Mouse (Mus musculus) adrenal gland, adult 18-20 months (tissue): ENCODE results near the gene Pxt1. TPM values are rescaled to one million over a fixed set of nuclear protein-coding genes. Genes with fewer than 3 reads are reported as not detected.
A peak's percentile ranks its signal among the peaks of the same experiment; 100 is the strongest.
"Not testable (repeated sequence)": the region's sequence is repeated elsewhere in the genome, so short reads cannot be mapped to it uniquely, and the experiment has no call there.

Source experiments
- DNase-seq, 2 experiments: peaks; one replicate each; pipeline ENCODE4 v3.0.0; 2021 to 2022; ENCODE audit warnings: low spot score in 2 of 2
- long read RNA-seq, 2 experiments: library from polyadenylated mRNA; stranded (forward); transcript quantifications; one replicate each; pipeline ENCODE4 v2.0.0; 2021
- total RNA-seq, 2 experiments: library from RNA; stranded (reverse); gene quantifications; 1 replicate in 1 of 2; 2 replicates in 1 of 2; pipeline ENCODE4 v1.2.3; 2021

Gene Pxt1
- not detected for total RNA-seq
- long read RNA-seq, experiment 1, result 0 reads
- long read RNA-seq, experiment 2, result 0 reads

DNA sequence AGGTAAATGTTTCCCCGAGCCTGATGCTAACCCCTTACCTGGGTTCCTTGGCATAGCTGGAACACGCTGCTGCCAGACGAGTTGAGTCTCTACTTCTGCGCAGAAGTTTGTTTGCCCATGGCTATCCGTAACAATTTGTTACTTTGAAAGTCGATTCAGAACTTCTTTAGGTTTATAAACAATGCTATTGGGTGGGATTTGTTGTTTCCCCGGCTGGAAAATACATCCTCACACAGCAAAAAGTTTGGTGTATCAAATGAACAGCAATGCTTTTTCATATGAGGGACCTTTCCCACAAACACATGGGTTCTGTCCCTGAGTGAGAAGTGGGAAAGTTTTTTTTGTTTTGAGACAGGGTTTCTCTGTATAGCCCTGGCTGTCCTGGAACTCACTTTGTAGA, at the start of gene Pxt1:
Gene Pxt1 (minus strand): TSS at position 101 of the 400 bp plus-strand sequence.
- DNase-seq, result no peak

DNA sequence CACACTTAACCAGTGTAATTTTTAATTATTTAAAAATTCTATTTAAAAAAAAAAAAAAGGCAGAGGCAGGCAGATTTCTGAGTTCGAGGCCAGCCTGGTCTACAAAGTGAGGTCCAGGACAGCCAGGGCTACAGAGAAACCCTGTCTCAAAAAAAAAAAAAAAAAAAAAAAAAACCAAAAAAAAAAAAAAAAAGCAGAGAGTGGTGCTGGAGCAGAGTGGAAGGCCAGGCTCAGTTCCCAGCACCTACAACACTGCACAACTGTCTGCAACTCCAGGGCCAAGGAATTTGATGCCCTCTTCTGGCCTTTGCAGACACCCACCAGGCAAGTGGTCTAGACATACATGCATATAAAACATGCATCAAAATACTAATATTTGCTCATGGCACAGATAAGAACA, 49.4 kb upstream of the Pxt1 start:
- not testable (repeated sequence) for DNase-seq

DNA sequence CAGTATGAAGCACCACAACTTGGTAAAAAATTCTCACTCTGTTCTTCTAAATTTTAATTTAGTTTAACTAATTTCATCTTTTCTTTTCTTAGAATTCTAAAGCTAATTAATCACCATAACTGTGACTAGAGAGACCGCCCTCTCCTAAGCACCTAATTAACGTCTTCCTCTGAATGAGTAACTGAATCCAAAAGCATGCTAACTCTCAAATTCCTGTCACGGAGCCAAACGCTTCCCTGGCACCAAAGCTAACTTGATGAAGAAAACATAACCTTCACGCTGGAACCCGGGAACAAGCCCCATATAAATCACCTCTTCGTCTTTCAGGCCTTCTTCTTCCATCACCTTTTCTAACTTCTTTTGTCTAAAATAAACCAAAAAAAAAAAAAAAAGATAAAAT, 48.5 kb upstream of the Pxt1 start:
- no peak for DNase-seq

DNA sequence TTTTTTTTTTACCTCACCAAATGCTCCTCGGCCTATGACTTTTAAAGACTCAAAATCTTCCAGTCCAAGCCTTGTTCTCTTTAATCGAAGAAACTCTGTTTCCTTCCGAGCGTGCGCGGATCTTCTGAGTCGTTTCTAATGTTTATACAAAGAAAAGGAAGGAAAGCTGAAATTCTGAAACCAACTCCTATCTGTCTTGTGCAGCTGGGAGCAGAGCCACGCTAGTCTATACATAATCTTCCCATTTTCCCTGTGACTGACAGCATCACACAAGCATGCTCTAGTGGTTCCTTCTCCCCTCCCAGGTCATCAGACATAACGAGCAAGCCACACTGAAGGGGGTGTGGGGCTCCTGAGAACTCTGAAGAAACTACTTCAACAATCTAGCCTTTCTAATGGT, 47.6 kb upstream of the Pxt1 start:
- no peak for DNase-seq

DNA sequence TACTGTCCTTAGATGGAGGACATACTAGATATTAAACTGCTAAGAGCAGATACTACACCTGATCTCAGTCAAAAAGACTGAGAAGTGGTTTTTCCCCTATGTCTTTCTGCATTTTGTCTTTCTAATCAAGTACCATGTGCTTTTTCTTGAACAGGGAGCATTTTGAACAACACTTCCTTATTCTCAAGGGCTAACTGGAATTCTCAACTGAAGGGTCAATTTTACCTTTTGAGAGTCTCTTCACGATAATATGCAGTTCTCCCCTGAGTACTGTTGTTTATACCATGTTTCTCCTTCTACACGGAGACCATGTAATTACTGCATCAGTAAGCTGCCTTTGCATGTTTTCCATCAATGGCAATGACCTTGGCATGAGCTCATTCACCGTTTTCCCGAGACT, 46.4 kb upstream of the Pxt1 start:
- DNase-seq, result no peak

DNA sequence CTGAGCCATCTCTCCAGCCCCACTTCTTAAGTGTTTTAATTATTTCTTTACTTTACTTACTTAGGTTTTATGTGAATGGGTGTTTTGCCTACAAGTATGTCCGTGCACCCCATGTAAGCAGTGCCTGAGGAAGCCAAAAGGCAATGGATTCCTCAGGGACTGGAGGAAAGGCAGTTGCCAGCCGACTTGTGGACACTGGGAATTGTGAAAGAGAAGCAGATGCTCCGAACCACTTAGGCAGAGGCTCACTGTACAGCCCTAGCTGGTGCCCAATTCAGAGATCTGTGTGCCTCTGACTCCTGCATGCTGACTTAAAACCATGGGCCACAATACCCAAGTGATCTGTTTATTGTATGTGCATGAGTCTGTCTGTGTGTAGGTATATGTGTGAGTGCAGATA, 45.4 kb upstream of the Pxt1 start:
- DNase-seq, result no peak

DNA sequence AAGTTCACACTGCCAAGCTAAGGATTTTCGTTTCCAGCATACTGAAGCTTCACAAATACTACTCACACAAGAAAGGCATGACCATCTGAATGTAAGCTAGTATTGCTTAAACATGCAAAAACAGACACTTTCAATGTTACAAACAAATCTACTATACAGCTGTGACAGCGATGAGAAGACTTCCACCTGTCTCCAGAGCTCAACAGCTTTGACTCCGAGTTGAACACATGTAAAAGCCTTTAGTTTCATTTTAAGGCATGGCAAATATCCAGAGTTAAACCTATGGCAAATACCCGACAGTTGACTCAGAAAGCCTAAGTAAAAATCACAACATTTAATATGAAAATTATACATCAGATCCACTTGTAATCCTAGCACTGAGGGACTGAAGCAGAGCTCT, 44.7 kb upstream of the Pxt1 start:
- DNase-seq, result no peak

DNA sequence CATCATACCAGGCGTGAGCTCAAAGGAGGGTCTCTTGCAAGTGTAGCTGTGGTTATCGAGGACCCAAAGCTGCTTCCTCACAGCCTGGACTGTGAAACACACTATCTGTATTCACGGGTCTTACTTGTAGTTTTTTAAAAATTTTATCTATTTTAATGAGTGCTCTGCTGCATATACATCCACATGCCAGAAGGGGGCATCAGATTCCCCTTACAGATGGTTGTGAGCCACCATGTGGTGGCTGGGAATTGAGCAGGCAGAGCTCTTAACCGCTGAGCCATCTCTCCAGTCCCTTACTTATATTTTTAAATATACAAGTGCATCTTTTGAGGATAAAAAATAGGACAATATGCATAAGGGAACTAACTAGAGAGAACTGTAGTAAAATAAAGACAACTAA, 44.1 kb upstream of the Pxt1 start:
- DNase-seq, result peak in 1 of 2 experiments; percentile 14

DNA sequence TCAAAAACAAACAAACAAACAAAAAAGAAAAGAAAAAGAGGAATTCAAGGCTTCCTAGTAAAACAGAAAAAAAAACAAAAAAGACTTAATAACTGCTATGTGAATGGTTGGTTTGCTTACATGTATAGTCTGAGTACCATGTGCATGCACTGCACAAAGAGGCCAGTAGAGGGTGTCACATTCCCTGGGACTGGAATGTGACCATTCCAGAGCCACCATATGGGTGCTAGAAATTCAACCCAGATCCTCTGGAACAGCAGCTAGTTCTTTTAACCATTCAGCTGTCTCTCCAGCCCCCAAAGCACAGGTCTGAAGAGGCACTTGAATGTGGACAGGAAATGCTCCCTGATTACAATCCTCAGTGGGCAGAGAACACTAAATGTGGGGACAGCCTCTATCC, 43.2 kb upstream of the Pxt1 start:
- peak in 1 of 2 experiments; percentile 40 for DNase-seq

DNA sequence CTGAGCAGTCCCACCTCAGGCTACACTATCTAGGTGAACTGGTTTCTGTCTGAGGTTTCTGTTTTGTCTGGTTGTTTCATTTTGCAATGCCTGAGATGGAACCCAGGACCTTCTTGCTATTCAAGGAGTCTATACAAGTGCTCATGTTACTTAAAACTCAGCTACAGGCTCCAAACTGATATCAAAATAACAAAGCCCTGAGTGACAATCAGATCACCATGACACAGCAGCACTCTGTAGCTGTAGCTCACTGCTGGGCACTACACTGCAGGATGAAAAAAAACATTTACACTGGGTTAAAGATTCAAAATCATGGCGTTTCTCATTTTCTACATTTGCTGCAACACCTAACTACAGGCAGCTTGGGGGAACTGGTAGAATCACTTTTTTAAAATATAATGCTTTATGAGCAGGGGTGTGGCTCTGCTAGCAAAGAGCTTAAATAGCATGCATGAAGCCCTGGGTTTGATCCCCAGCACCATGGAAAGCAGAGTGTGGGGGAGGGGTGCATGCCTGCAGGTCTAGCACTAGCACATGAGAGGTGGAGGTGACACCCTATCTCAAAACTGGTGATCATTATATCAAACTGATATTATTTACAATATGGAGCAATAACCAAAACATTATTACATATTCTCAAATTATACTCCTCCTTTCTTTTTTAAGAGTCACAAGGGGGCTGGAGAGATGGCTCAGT, 41.2 kb upstream of the Pxt1 start:
- no peak for DNase-seq

DNA sequence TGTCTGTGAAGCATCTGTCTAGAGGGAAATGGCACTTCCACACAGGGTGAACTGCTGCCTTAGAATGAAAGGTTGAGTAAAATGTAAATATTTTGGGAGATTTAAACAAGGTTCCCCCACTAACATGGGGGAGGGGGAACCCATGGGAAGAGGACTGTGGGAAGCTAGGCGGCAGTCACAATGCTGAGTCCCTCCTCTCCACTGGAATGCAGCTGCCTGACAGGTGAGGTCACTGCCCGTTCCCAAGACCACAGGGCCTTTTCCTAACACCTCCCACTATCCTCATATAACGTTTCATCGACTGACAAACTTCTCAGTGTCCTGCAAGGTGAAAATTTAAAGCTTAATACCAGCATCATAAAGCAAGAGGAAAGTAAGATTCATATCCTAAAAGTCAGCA, 39.0 kb upstream of the Pxt1 start:
- DNase-seq, result no peak

DNA sequence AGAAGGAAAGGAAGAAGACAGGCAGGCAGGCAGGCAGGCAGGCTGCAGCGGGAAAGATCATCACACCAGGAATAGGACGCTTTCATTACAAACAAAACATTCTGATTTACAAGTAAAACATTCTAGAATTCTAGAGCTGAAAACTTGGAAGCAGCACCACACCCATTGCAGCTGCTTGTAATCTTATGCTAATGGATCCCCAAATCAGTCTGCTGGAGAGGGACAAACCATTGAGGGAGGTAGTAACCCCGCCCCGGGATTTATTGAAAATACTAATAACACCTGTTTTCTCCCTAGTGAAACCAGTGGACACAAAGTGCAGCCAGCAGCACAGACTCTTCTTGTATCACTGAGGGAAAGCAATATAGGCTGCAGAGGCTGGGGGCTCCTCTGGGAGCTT, 37.4 kb upstream of the Pxt1 start:
- no peak for DNase-seq

DNA sequence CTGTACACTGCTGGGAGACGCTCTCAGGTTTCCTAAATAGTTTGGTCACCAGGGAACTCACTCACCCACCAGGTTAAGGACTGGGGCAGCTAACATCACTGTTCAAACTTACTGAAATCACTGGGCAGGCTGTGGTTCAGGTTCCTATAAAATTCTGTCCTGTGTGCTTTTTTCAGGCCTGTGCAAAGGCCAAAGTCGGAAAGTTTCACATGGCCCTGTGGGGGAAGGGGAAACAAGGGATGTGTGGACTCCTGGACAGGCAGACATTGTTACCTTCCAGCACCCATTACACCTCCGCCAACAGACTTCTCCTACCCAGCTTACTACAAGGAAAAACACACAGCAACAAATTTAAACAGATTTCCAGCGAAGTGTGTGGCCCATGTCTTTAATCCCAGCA, 35.5 kb upstream of the Pxt1 start:
- no peak for DNase-seq

DNA sequence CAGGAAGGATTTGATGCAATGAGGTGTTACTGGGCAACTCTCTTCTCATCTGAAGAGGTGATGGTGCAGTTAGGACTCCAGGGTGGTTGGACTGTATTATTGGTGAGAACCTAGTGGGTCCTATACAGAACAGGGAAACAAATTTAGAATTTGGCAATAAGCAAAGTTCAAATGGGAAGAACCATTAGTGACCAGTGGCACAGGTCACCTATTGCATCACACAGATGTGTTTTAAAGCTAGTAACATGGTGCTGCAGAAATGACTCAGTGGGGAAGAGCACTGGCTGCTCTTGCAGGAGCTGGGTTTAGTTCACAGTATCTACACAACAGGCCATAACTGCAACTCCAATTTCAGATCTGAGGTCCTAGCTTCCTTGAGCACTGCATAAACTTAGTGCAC, 26.5 kb upstream of the Pxt1 start:
- no peak for DNase-seq

DNA sequence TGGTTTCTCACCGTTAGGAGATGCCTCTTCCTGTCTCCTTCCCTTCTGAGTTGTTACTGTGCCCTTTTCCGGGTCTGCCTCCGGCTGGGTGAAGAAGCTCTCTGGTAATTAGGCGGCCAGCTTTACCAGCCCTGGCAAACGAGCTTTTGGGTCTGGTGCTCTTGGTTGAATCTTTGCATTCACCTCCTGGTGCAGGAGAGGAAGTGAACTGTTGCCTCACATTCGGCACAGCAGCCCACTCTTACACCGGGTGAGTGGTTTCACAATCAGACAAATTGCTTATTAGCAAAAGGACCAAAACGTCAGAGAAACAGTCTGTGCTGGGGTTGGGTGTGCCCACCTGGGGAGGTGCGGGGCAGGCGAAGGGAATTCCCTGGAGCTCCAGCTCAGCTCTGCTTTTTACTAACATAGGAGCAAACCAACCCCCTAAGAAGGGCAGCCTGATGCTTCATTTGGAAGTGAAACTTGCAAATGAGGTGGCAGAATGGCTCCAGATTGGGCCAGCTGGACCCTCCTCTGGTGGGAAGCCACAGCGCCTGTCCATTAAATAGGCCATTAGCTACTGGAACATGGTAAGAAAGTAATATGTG, 23.5 kb upstream of the Pxt1 start:
- no peak for DNase-seq

DNA sequence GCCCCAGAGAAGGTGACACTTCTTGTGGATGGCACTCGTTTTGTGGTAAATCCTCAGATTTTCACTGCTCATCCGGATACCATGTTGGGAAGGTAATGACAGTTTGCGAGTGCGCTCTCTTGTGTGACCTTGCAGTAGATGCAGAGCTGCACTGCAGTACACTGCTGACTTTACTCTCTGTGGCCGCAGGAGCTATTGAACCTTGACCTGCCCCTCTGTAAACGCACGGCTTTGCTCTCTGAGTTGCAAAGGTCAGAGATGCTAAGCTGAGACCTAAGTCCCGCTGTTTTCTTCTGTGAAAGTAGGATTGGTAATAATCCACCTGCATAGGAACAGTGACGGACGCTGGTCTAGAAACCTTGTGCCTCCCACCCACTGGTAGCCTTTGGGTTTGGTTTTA, 18.0 kb upstream of the Pxt1 start:
- no peak for DNase-seq

DNA sequence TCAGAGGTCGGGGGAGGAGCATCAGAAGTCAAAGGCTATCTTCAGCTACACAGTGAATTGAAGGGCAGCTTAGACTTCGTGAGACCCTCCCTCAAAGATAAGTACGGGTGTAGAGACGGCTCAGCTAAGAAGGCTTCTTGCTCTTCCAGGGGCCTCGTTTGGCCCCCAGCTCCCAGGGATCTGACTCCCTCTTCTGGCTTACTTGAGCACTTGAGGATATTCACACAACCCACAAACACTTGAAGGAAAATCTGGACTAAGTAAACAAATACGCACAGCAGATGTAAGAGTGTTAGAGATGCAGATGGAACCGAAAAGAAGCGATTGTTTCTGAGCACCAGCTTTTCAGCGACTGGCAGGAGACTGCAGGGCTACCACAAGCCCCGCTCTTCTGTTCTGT, 17.0 kb upstream of the Pxt1 start:
- no peak for DNase-seq

DNA sequence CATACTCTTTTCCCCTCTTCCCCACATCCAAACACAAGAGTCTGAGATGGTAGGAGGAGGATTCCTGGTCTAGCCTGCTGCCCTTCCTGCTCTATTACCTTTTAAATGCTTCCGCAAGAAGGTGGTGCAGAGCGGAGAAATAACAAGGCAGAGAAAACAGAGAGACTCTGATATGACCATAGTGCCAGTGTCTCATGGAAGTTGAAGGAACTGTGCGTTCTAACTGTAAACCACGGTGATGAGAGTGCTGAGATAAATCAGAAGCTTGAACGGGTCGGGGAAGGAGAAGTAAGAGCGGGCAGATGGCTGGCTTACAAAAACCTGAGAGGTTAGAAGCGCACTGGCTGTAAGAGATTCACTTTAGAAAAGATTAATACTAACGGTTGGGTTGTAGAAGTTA, 10.8 kb upstream of the Pxt1 start:
- DNase-seq, result no peak

DNA sequence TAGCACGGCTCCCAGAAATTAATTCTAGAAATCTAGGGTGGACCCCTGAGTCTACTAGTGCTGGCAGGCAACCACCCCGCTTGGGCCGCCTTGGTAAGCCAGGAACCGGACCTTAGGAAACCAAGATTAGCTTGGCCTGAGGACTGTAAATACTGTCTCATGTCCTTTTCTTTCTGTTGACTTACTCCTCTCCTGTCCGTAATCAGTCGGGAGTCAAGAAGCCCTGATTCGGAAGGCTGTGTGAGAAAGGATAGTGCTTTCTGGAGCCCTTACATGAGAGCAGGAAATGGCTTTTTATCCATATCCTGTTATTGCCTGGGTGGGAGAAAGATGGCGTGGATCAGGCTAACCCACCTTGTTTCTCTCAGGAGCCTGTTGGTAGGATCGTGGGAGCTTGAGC, 9.6 kb upstream of the Pxt1 start:
- DNase-seq, result no peak

DNA sequence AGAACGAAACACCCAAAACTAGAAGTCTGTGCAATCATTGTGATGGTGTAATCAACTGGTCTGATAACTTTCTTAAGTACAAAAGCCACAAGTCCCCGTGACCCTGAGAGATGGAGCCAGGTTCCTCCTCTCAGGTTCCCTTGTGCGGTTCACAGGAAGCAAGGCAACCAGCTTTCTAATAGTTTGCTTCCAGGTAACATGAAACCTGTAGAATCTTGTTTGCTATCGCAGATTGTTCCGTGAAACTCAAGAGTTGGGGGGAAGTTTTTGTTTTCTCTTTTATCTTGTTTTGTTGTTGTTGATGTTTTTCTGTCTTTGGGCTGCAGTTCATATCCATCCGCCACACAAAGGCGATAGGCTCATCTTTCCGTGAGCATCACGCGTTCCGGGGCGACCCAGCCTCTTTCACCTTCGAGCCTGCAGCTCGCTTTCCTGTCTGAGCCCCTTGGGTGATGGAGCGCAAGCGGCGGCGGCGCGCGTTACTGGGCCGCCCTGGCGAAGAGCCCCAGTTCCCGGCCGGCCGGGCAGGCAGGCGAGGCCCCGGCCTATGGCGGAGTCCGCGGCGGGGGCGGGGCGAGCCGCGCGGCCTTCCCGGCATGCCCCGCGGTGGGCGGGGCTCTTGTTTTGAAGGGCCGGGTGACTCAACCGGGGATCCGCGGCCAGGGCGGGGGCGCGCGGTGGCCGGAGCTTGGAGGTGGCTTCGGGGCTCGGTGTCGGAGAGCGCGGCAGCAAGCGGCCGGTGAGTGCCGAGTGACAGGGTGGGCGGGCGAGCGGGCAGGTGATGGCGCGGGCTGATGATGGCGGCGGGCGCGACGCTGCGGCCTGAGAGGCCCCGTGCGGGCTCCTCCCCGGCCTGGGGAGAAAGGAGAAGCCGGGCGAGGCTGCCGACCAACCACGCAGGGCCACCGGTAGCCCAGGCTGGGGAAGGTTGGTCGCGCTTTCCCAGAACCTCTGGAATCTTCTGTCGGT, 8.5 kb upstream of the Pxt1 start, which contains the start of gene Kctd20:
Gene Kctd20 (plus strand): TSS at position 120 of the 969 bp plus-strand sequence.
- peak; percentile 96 to 98 for DNase-seq

DNA sequence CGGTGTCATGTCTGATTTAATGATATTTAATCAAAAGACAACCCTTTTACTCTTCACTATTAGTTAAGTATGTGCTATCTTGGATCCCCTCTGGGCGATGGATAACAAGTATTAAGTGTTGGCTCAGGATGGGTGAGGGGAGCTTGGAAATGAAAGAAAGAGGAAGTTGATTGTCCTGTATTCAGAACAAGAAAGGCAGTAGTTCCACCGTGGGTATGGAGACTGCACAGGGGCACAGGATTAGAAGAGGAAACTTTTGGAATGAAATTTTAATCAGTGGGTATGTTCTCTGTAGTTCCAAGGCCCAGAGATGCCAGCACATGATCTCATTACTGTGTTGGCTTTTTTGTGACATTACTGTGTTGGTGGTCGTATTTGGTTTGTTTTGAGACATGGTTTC, 7.1 kb upstream of the Pxt1 start:
- DNase-seq, result no peak

DNA sequence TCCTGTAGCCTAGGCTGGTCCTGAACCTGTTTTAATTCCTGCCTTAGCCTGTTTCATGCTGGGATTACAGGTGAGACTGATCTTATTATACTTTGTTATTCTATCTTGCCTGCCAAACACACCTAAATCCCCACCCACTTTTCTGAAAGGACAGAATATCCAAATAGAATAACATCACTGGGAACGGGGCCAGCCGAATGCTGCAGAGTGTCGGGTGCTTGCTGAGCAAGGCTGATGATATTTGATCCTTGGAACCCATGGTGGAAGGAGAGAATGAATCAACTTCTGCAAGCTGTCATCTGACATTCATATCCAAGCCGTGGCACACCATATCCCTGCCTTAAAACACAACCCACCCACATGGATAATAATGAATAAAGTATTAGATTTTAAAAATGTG, 5.0 kb upstream of the Pxt1 start:
- no peak for DNase-seq
